Mouse (Mus musculus) heart, embryonic 12.5 days (tissue): ENCODE data around the gene Antxrl. TPM values are rescaled to one million over a fixed set of nuclear protein-coding genes. Genes with fewer than 3 reads are reported as not detected.

Source experiments
- polyA plus RNA-seq: library from polyadenylated mRNA; unstranded; fragments of >200 nt; fragmentation: Nextera tagmentation; extraction: Ambion mirVana; gene quantifications from 2 replicates; pipeline ENCODE4 v1.2.1, GENCODE M21; 2016

Antxrl gene
- polyA plus RNA-seq, 1 experiment from 2014 or later: not detected

Other genes with a start within 250 kb of the Antxrl start
- gene Gdf10, start 129.1 kb upstream of the Antxrl start, polyA plus RNA-seq: 1.3 and 1.5 TPM in 2 replicates
- gene Gdf2, start 111.7 kb upstream of the Antxrl start, polyA plus RNA-seq: 0.46 and 0.80 TPM in 2 replicates
- 0.14 and 0.36 TPM in 2 replicates for gene Rbp3, start 98.7 kb upstream of the Antxrl start, polyA plus RNA-seq
- 0.04 TPM in 1 of 2 replicates, not detected in the other for gene Zfp488, start 73.9 kb upstream of the Antxrl start, polyA plus RNA-seq
- gene Gm30083, start 37.5 kb upstream of the Antxrl start, polyA plus RNA-seq: not detected in 2 replicates
- not detected in 2 replicates for gene Gm5460, start 35.9 kb upstream of the Antxrl start, polyA plus RNA-seq
- 0.61 and 0.74 TPM in 2 replicates for gene Anxa8, start 33.3 kb downstream of the Antxrl start, polyA plus RNA-seq
- not detected in 2 replicates for gene A630023A22Rik, start 50.0 kb downstream of the Antxrl start, polyA plus RNA-seq
- gene Npy4r, start 99.8 kb downstream of the Antxrl start, polyA plus RNA-seq: 0.19 and 0.22 TPM in 2 replicates
- gene Gprin2, start 148.9 kb downstream of the Antxrl start, polyA plus RNA-seq: 0.27 and 0.80 TPM in 2 replicates
- gene Syt15, start 166.9 kb downstream of the Antxrl start, polyA plus RNA-seq: 0.26 and 0.72 TPM in 2 replicates